Mouse (Mus musculus): ENCODE results near the gene Naa15.
A peak's percentile ranks its signal among the peaks of the same experiment; 100 is the strongest.

The Naa15 gene

GRCm38 (mm10) chr3:51434871-51435595 lies 20.1 kb downstream of the Naa15 start:
- no peak for DNase-seq (ENCODE audit: low spot score)

- no peak for DNase-seq (ENCODE audit: low spot score)
These were observed 53.6 kb downstream of the Naa15 start for GRCm38 (mm10) chr3:51468530-51468929.

GRCm38 (mm10) chr3:51475706-51476105 lies 60.8 kb downstream of the Naa15 start:
- DNase-seq (ENCODE audit: low spot score) = no peak

GRCm38 (mm10) chr3:51479893-51480292 lies 64.9 kb downstream of the Naa15 start:
- DNase-seq (ENCODE audit: low spot score) = no peak

- DNase-seq (ENCODE audit: low spot score) = peak; percentile 50
These were observed 66.1 kb downstream of the Naa15 start for GRCm38 (mm10) chr3:51481059-51481458.

GRCm38 (mm10) chr3:51481881-51482280 lies 66.9 kb downstream of the Naa15 start:
- DNase-seq (ENCODE audit: low spot score) = no peak

- DNase-seq (ENCODE audit: low spot score) = no peak
These were observed 67.8 kb downstream of the Naa15 start for GRCm38 (mm10) chr3:51482781-51483180.

GRCm38 (mm10) chr3:51483741-51484359 lies 68.9 kb downstream of the Naa15 start, which contains the start of gene Rab33b:
Rab33b (plus strand) TSS chr3:51483920.
- peak; percentile 97 for DNase-seq (ENCODE audit: low spot score)

GRCm38 (mm10) chr3:51484370-51484769 lies 69.4 kb downstream of the Naa15 start:
- no peak for DNase-seq (ENCODE audit: low spot score)

- peak; percentile 37 for DNase-seq (ENCODE audit: low spot score)
These were observed 70.4 kb downstream of the Naa15 start for GRCm38 (mm10) chr3:51485347-51485746.

- no peak for DNase-seq (ENCODE audit: low spot score)
These were observed 71.7 kb downstream of the Naa15 start for GRCm38 (mm10) chr3:51486491-51487195.

- DNase-seq (ENCODE audit: low spot score) = no peak
These were observed 75.3 kb downstream of the Naa15 start for GRCm38 (mm10) chr3:51490088-51490753.

GRCm38 (mm10) chr3:51493272-51493838 lies 78.4 kb downstream of the Naa15 start:
- no peak for DNase-seq (ENCODE audit: low spot score)

GRCm38 (mm10) chr3:51494466-51494865 lies 79.5 kb downstream of the Naa15 start:
- DNase-seq (ENCODE audit: low spot score) = no peak

- DNase-seq (ENCODE audit: low spot score) = no peak
These were observed 80.7 kb downstream of the Naa15 start for GRCm38 (mm10) chr3:51495646-51496045.

- no peak for DNase-seq (ENCODE audit: low spot score)
These were observed 83.0 kb downstream of the Naa15 start for GRCm38 (mm10) chr3:51497978-51498377.

GRCm38 (mm10) chr3:51498659-51499058 lies 83.7 kb downstream of the Naa15 start:
- DNase-seq (ENCODE audit: low spot score) = no peak

GRCm38 (mm10) chr3:51499876-51500275 lies 84.9 kb downstream of the Naa15 start:
- DNase-seq (ENCODE audit: low spot score) = no peak

GRCm38 (mm10) chr3:51504385-51504952 lies 89.5 kb downstream of the Naa15 start:
- no peak for DNase-seq (ENCODE audit: low spot score)

- peak; percentile 12 for DNase-seq (ENCODE audit: low spot score)
These were observed 90.5 kb downstream of the Naa15 start for GRCm38 (mm10) chr3:51505465-51505864.

- peak; percentile 78 for DNase-seq (ENCODE audit: low spot score)
These were observed 96.0 kb downstream of the Naa15 start for GRCm38 (mm10) chr3:51510903-51511302.

- DNase-seq (ENCODE audit: low spot score) = no peak
These were observed 97.0 kb downstream of the Naa15 start for GRCm38 (mm10) chr3:51511983-51512382.

Data from lung, postnatal 25 days (tissue).